Mouse (Mus musculus) lung, embryonic 15.5 days (tissue): ENCODE measurements around the gene Tmem135. TPM values are rescaled to one million over a fixed set of nuclear protein-coding genes. Genes with fewer than 3 reads are reported as not detected.

Source experiments
- ATAC-seq: fragments of 200-750 bp; cut with Nextera tagmentation; 2 replicates; pipeline ENCODE4 v1.8.0; 2017; ENCODE audit warnings: moderate number of reproducible peaks, borderline replicate concordance; ENCODE audit not compliant: low FRiP score, low TSS enrichment; ENCODE audit errors: extremely low read depth
- H3K27ac ChIP-seq: fragments of 300-500 bp; sonication (generic); 2 replicates; pipeline ENCODE4 v1.5.1; 2015; ENCODE audit warnings: moderate library complexity, mild to moderate bottlenecking, inconsistent platforms
- H3K27me3 ChIP-seq: fragments of 300-500 bp; sonication (generic); 2 replicates; pipeline ENCODE4 v1.6.1; 2015; ENCODE audit warnings: inconsistent platforms
- H3K36me3 ChIP-seq: fragments of 300-500 bp; sonication (generic); 2 replicates; pipeline ENCODE4 v1.6.1; 2015; ENCODE audit warnings: inconsistent platforms
- H3K4me1 ChIP-seq: fragments of 300-500 bp; sonication (generic); 2 replicates; pipeline ENCODE4 v1.6.1; 2015; ENCODE audit warnings: inconsistent platforms
- H3K4me2 ChIP-seq: fragments of 300-500 bp; sonication (generic); 2 replicates; pipeline ENCODE4 v1.6.1; 2015; ENCODE audit warnings: inconsistent platforms, mild to moderate bottlenecking, moderate library complexity
- H3K4me3 ChIP-seq: fragments of 300-500 bp; sonication (generic); 2 replicates; pipeline ENCODE4 v1.5.1; 2015; ENCODE audit warnings: mild to moderate bottlenecking, inconsistent platforms
- H3K9ac ChIP-seq: fragments of 300-500 bp; sonication (generic); 2 replicates; pipeline ENCODE4 v1.6.1; 2015; ENCODE audit warnings: inconsistent platforms
- H3K9me3 ChIP-seq: fragments of 300-500 bp; sonication (generic); 2 replicates; pipeline ENCODE4 v1.6.1; 2016; ENCODE audit warnings: inconsistent platforms
- WGBS: fragments of 180-500 bp; shearing (Covaris S2); methylation state at CpG from one replicate; pipeline ENCODE4 v1.1.7; 2015; 5-methylcytosine and 5-hydroxymethylcytosine counted together
- polyA plus RNA-seq: library from polyadenylated mRNA; unstranded; fragments of >200 nt; fragmentation: Nextera tagmentation; extraction: Ambion mirVana; gene quantifications from 2 replicates; pipeline ENCODE4 v1.2.1, GENCODE M21; 2015

Tmem135 gene
- polyA plus RNA-seq, 1 experiment from 2014 or later, result 23.2 TPM

DNA sequence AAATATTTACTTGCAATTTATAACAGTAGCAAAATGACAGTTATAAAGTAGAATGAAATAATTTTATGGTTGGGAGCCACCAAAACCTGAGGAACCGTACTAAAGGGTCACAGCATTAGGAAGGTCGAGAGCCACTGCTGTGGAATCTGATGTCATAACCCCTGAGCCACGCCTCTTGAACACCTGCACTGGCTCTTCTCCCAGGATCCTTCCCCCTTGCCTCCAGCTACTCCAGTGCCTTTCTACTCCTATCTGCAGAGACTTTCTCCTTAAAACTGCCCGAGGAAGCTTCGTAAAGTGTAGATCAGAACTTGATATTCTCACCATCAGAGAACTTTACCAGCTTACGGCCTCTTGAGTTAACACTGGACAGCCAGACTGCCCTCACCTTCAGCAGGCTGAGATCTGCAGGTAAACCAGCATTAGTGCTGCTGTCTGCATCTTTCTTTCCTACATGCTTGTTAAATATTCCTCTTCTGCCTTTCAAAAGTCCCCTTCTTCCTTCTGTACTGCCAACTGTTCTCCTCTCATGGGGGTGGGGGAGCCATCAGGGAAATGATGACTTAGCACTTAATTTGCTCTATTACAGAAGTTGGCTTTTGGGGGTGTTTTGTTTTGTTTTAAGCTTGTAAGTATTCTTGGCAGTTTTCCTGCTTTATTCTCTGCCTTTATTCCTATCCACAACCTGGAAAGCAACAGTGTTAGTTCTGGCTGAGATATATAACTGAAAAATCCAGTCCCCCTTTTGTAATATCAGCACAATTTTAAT is 242.2 kb downstream of the Tmem135 start:
- Histone ChIP-seq H3K9me3 (no peaks in the 10 kb centered on the region), H3K27me3 (no peaks in the 10 kb centered on the region), H3K36me3 (no peaks in the 10 kb centered on the region), H3K4me3 (no peak overlapping the region), H3K4me2 (no peak overlapping the region), H3K9ac (no peak overlapping the region), H3K4me1 (0 out of 2 replicates have a peak, but pooled peaks cover 4% of the 10 kb centered on the region), H3K27ac (no peak overlapping the region)
- no peak for ATAC-seq
- 74% methylated on average over 6 of the region's 6 CpGs for WGBS

DNA sequence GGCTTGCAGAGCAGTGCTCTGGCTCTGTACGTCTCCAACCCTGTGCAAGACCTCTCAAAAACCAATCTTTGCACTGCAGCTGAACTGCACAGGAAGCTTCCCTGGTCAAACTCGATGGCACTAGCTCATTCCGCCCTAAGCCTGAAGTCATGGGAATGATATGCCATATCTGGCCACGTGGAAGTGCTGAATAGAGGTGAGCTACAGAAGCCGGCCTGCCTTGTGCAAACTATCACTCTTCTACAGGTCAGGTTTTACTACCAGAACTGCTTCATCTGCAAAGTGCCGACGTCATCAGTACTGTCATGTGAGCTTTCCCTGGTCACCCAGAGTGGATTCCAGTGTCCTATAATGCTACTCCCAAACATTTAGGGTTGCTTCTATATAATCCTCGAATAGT is 246.7 kb downstream of the Tmem135 start:
- ATAC-seq, result no peak
- Histone ChIP-seq H3K4me3 (no peak overlapping the region), H3K27me3 (no peaks in the 10 kb centered on the region), H3K4me2 (no peak overlapping the region), H3K27ac (no peak overlapping the region), H3K4me1 (0 out of 2 replicates have a peak, but pooled peaks cover 4% of the 10 kb centered on the region), H3K9ac (no peak overlapping the region), H3K9me3 (no peaks in the 10 kb centered on the region), H3K36me3 (0 out of 2 replicates have a peak, but pooled peaks cover 2% of the 10 kb centered on the region)
- WGBS, result 75% methylated on average over 8 of the region's 8 CpGs

DNA sequence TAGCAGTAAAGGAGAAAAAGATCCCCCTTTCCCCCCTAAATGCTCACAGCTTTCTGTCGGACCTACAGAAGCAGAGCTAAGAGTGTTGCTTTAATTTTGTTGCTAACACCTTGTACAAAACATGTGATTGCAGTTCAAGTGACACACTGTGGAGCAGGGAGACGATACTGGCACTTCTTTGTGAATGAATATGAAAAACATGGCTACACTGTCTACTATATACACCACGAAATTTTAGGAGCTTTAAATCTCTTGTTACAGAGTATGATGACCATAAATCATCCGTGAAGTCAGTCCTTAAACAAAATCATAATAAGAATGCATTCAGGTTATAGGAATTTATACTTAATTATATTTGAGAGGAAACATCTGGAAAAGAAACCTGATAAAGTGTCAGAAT is 247.4 kb downstream of the Tmem135 start:
- Histone ChIP-seq H3K4me3 (no peak overlapping the region), H3K27me3 (no peaks in the 10 kb centered on the region), H3K9me3 (no peaks in the 10 kb centered on the region), H3K27ac (no peak overlapping the region), H3K36me3 (0 out of 2 replicates have a peak, but pooled peaks cover 2% of the 10 kb centered on the region), H3K4me2 (no peak overlapping the region), H3K9ac (no peak overlapping the region), H3K4me1 (0 out of 2 replicates have a peak, but pooled peaks cover under 1% of the 10 kb centered on the region)
- ATAC-seq, result no peak
- 69% methylated on average over 4 of the region's 4 CpGs for WGBS

DNA sequence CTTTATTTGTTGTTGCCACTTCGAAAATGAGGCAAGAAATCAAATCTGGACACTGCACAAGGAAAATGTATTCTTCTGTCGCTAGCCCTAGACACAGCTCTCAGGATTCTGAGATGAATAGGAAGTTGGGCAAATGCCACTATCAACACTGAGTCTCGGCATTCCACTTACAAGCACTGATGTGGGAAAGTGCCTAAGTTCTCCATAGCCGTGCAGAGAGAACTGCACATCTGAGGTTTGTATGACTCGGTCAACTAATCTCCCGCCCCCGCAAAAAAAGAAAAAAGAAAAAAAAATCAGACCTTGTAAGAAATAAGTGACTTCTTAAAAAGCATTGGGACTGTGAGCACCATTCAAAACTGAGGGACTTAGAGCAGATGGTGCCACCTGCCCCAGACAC is 248.3 kb downstream of the Tmem135 start:
- ATAC-seq, result no peak
- no peak overlapping the region for H3K4me2 ChIP-seq
- WGBS, result 60% methylated on average over 7 of the region's 7 CpGs

DNA sequence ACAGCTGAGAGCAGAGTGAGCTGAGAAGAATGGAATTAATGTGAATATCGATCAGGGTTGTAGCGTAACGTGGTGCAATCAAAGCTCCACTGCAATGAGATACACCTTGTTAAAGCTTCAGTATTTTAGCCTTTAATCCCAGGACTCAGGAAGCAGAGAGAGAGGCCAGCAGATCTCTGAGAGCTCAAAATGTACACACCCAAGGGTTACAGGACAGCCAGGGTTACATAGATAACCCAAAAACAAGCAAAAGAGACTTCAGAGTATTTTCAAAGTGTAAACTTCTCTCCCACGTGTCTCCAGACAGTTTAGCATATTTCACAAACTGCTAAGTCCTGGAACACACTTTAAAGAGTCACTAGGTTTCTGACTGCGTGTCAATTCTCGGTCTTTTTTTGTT is 248.8 kb downstream of the Tmem135 start:
- no peaks in the 10 kb centered on the region for H3K27me3 ChIP-seq
- no peaks in the 10 kb centered on the region for H3K9me3 ChIP-seq
- 0 out of 2 replicates have a peak, but pooled peaks cover 2% of the 10 kb centered on the region for H3K36me3 ChIP-seq
- H3K9ac ChIP-seq, result no peak overlapping the region
- H3K4me1 ChIP-seq, result no peaks in the 10 kb centered on the region
- WGBS, result 69% methylated on average over 6 of the region's 6 CpGs
- H3K4me2 ChIP-seq, result no peak overlapping the region
- ATAC-seq, result no peak
- H3K4me3 ChIP-seq, result no peak overlapping the region
- no peak overlapping the region for H3K27ac ChIP-seq

More for the DNA sequence above, 248.3 kb downstream of the Tmem135 start:
- H3K36me3 ChIP-seq, result 0 out of 2 replicates have a peak, but pooled peaks cover 2% of the 10 kb centered on the region
- no peak overlapping the region for H3K9ac ChIP-seq
- H3K4me1 ChIP-seq, result no peaks in the 10 kb centered on the region
- H3K27me3 ChIP-seq, result no peaks in the 10 kb centered on the region
- no peak overlapping the region for H3K4me3 ChIP-seq
- no peak overlapping the region for H3K27ac ChIP-seq
- H3K9me3 ChIP-seq, result no peaks in the 10 kb centered on the region

DNA sequence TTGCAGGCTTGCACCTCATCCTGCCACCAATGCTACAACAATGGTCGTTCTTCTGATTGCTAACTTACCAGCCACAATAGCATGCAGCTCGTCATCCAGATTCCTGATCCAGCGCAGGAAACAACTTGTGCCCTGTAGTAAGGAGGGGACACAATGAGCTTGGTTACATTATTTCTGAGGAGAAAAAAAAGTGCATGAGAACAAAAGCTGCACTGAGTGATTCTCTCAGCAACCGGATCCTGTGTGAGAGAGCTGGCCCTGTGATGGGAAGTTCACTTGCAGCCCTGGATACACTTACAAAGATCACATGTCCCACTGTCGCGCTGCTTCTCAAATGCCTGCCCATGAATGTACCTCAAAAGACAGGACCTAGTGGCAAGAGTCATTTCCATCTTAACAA is 252.7 kb downstream of the Tmem135 start:
- 75% methylated on average over 6 of the region's 6 CpGs for WGBS
- Histone ChIP-seq H3K9me3 (no peaks in the 10 kb centered on the region), H3K4me3 (no peak overlapping the region), H3K27me3 (no peaks in the 10 kb centered on the region), H3K4me1 (no peaks in the 10 kb centered on the region), H3K4me2 (no peak overlapping the region), H3K27ac (0 out of 2 replicates have a peak overlapping the region, but pooled peaks have one; percentile 18), H3K9ac (no peak overlapping the region), H3K36me3 (0 out of 2 replicates have a peak, but pooled peaks cover 2% of the 10 kb centered on the region)
- ATAC-seq, result no peak; the same call in 1 of the 2 replicates

DNA sequence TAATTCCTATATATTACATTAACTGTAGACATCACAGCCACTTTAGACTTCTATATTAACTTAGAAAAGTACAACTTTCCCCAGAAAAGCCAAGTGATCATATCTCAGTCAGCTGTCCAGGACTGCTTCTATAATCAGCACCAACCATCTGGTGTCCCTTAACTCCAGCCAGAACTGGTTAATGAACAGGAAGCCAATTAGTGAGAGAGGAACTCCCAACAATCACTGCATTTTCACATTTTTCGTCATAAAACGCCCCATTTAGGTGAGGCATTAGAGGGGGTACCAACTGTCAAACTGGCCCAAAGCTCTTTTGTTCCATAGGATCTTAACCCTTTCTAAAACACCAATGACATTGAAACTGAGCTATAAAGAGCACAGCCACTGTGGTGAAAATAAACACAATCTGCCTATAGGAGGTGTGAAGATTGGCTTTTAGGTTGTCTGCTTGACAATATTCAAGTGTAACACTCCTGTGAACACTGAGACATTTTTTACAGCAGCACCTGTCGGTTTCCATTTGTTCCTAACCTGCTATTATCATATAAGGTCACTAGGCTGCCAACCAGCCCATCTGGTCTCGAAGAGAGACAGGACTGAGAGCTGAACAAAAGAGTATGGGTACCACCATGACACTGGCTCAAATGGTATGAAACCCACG is 263.3 kb downstream of the Tmem135 start:
- Histone ChIP-seq H3K4me3 (no peak overlapping the region), H3K27ac (no peak overlapping the region), H3K4me2 (no peak overlapping the region), H3K9me3 (no peaks in the 10 kb centered on the region), H3K36me3 (peaks cover 9% of the 10 kb centered on the region; the same call in 1 of the 2 replicates), H3K27me3 (no peaks in the 10 kb centered on the region), H3K9ac (no peak overlapping the region), H3K4me1 (no peaks in the 10 kb centered on the region)
- WGBS, result 86% methylated on average over 5 of the region's 5 CpGs
- ATAC-seq, result no peak

DNA sequence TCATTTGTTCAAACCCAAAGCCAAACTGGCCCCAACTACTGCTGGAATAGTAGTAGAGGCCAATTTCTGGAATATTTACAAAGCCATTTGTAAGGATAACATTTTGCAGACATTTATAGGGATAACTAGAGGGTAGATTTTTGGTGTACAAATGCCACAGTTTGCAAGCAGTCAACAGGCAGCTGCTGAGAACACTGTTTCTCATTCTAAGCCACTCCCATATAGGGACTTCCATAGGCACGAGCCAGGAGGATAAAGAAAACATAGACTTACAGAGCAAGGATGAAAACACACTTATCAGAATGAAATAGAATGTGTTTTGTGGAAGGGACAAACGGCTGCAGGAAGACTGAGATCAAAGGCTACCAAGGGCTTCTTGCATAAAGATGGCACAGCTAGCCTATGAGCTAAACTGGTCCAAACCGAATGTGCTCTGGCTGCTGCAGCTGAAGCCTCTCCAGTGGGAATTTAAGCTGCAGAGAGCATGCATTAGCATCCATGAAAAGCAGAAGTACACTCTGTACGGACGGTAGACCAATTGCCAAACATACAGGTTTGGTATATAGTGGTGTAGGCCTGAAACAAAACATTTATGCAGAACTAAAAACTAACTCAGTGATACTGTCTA is 269.0 kb downstream of the Tmem135 start:
- no peak overlapping the region for H3K4me3 ChIP-seq
- peak; percentile 90; the same call in 1 of the 2 replicates for ATAC-seq
- no peaks in the 10 kb centered on the region for H3K36me3 ChIP-seq
- no peaks in the 10 kb centered on the region for H3K4me1 ChIP-seq
- 0 out of 2 replicates have a peak overlapping the region, but pooled peaks have one; percentile 12 for H3K27ac ChIP-seq
- no peak overlapping the region for H3K9ac ChIP-seq
- no peaks in the 10 kb centered on the region for H3K9me3 ChIP-seq
- H3K4me2 ChIP-seq, result no peak overlapping the region
- H3K27me3 ChIP-seq, result no peaks in the 10 kb centered on the region
- 51% methylated on average over 5 of the region's 5 CpGs for WGBS

DNA sequence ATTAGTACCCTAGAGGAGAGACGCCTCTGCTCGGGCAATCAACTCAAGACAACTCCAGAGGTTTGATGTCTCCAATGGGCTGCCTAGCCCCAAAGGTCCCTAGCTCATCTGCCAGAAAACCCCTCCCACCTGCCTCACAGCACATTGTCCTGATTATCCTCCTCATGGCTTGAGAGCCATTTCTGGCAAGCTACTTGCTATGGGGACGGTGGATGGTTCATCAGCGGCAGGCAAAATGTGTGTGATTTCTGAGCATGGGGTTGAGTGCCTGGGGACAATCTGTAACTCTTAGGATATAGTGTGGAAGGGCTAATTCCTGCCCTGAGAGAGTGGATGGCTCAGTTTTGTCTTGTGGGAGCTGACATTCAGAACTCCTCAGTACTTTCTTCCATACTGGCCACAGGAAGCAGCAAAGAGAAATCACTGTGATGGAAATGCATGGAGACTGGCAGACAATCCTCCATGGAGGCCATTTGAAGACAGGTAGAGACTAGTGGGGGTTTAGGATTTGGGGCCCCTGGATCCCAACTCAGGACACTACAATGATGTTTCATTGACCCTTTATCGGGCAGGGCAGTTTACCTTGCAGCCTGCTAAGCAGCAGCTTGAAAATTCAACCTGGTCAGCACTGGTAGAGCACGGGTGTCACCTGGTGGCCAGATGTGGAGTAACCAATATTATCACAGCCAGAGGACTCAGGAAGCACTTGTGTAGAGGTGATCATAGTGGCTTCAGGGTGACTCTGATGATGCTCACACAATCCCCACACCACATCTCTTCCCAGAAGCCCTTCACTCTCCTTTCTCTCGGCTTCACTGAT is 277.7 kb downstream of the Tmem135 start:
- Histone ChIP-seq H3K27me3 (no peaks in the 10 kb centered on the region), H3K4me3 (no peak overlapping the region), H3K4me2 (no peak overlapping the region), H3K36me3 (no peaks in the 10 kb centered on the region), H3K27ac (no peak overlapping the region), H3K9me3 (no peaks in the 10 kb centered on the region), H3K9ac (no peak overlapping the region), H3K4me1 (no peaks in the 10 kb centered on the region)
- peak; percentile 55 for ATAC-seq
- 55% methylated on average over 7 of the region's 7 CpGs for WGBS

DNA sequence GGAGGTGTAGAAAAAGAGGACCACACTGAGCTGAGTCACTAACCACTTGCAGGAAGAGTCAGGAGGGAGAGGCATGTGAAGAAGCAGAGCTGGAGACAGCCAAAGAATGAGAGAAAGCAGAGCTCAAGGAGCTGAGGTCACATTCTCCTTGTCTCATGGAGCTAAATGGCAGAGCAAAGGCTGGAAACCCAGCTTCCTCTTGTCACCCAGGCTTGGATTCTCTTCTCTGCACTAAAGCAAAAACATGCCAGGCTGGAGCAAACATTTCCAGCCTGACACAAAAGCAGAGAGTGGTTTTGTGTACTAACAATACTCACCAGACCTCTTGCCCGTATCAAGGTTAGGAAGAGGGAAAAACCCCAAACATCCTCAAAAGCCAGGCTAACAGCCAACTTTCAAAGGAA is 287.8 kb downstream of the Tmem135 start:
- Histone ChIP-seq H3K36me3 (no peaks in the 10 kb centered on the region), H3K4me2 (no peak overlapping the region), H3K9me3 (no peaks in the 10 kb centered on the region), H3K27me3 (no peaks in the 10 kb centered on the region), H3K9ac (no peak overlapping the region), H3K4me1 (no peaks in the 10 kb centered on the region), H3K27ac (peak overlapping the region; percentile 90), H3K4me3 (no peak overlapping the region)
- WGBS, result 41% methylated on average over 1 of the region's 1 CpGs
- ATAC-seq, result peak; percentile 42; the same call in 1 of the 2 replicates

DNA sequence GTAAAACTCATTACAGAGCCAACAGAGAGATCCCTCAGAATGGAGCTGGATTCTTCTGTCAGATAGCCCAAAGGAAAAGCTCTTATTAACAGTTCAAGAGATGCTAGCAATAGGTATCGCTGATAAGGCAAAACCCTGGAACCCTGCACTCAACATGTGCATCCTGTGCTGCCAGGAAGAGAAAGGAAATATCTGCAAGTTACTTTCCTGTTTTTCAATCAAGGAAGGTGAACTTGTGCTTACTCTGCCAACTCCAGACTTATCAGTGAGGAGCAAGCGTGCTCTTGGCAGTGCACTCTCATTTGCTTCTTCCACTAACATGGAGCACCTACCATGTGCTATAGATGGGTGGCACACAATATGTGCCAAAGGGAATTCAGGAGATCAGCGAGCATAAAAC is 288.4 kb downstream of the Tmem135 start:
- no peak overlapping the region for H3K4me3 ChIP-seq

More for the DNA sequence above, 288.4 kb downstream of the Tmem135 start:
- Histone ChIP-seq H3K27me3 (no peaks in the 10 kb centered on the region), H3K27ac (peak overlapping the region; percentile 90), H3K4me1 (no peaks in the 10 kb centered on the region), H3K36me3 (no peaks in the 10 kb centered on the region), H3K4me2 (no peak overlapping the region), H3K9me3 (no peaks in the 10 kb centered on the region), H3K9ac (no peak overlapping the region)
- 68% methylated on average over 3 of the region's 3 CpGs for WGBS
- peak; percentile 80 for ATAC-seq
